Mouse (Mus musculus) embryonic facial prominence, embryonic 13.5 days (tissue): ENCODE measurements around the gene Gca. TPM values are rescaled to one million over a fixed set of nuclear protein-coding genes. Genes with fewer than 3 reads are reported as not detected.

Experiments
- ATAC-seq: fragments of 200-750 bp; cut with Nextera tagmentation; 2 replicates; pipeline ENCODE4 v1.8.0; 2017; ENCODE audit warnings: low read depth; ENCODE audit not compliant: insufficient number of reproducible peaks, insufficient read depth, low FRiP score, low TSS enrichment
- H3K27ac ChIP-seq: fragments of 300-500 bp; sonication (generic); 2 replicates; pipeline ENCODE4 v1.5.1; 2015; ENCODE audit warnings: moderate library complexity, mild to moderate bottlenecking, inconsistent platforms
- H3K27me3 ChIP-seq: fragments of 300-500 bp; sonication (generic); 2 replicates; pipeline ENCODE4 v1.6.1; 2015; ENCODE audit warnings: mild to moderate bottlenecking, inconsistent platforms
- H3K36me3 ChIP-seq: fragments of 300-500 bp; sonication (generic); 2 replicates; pipeline ENCODE4 v1.6.1; 2015; ENCODE audit warnings: mild to moderate bottlenecking, inconsistent platforms
- H3K4me1 ChIP-seq: fragments of 300-500 bp; sonication (generic); 2 replicates; pipeline ENCODE4 v1.6.1; 2015; ENCODE audit warnings: inconsistent platforms
- H3K4me2 ChIP-seq: fragments of 300-500 bp; sonication (generic); 2 replicates; pipeline ENCODE4 v1.6.1; 2015; ENCODE audit warnings: moderate library complexity, mild to moderate bottlenecking, inconsistent platforms
- H3K4me3 ChIP-seq: fragments of 300-500 bp; sonication (generic); 2 replicates; pipeline ENCODE4 v1.5.1; 2015; ENCODE audit warnings: mild to moderate bottlenecking, inconsistent platforms
- H3K9ac ChIP-seq: fragments of 300-500 bp; sonication (generic); 2 replicates; pipeline ENCODE4 v1.6.1; 2015; ENCODE audit warnings: mild to moderate bottlenecking, inconsistent platforms
- H3K9me3 ChIP-seq: fragments of 300-500 bp; sonication (generic); 2 replicates; pipeline ENCODE4 v1.6.1; 2016; ENCODE audit warnings: inconsistent platforms
- WGBS: fragments of 180-500 bp; shearing (Covaris S2); methylation state at CpG from one replicate; pipeline ENCODE4 v1.1.7; 2015; ENCODE audit warnings: mixed read lengths; 5-methylcytosine and 5-hydroxymethylcytosine counted together
- polyA plus RNA-seq: library from polyadenylated mRNA; unstranded; fragments of >200 nt; fragmentation: Nextera tagmentation; extraction: Ambion mirVana; gene quantifications from 2 replicates; pipeline ENCODE4 v1.2.1, GENCODE M21; 2015

The Gca gene
- polyA plus RNA-seq, 1 experiment from 2014 or later: 1.9 TPM

GRCm38 (mm10) chr2:62727732-62728131 lies 63.6 kb downstream of the Gca start:
- 84% methylated on average over 2 of the region's 2 CpGs for WGBS
- Histone ChIP-seq H3K36me3 (no peaks in the 10 kb centered on the region), H3K27me3 (no peaks in the 10 kb centered on the region), H3K9me3 (no peaks in the 10 kb centered on the region), H3K4me2 (no peak overlapping the region), H3K4me1 (no peaks in the 10 kb centered on the region), H3K4me3 (no peak overlapping the region), H3K9ac (no peak overlapping the region), H3K27ac (no peak overlapping the region)
- ATAC-seq: no peak

GRCm38 (mm10) chr2:62730671-62731070 lies 66.6 kb downstream of the Gca start:
- WGBS: 80% methylated on average over 1 of the region's 1 CpGs

GRCm38 (mm10) chr2:62743098-62743497 lies 79.0 kb downstream of the Gca start:
- Histone ChIP-seq H3K27me3 (no peaks in the 10 kb centered on the region), H3K4me3 (no peak overlapping the region), H3K36me3 (no peaks in the 10 kb centered on the region), H3K9ac (no peak overlapping the region), H3K27ac (no peak overlapping the region), H3K4me2 (no peak overlapping the region), H3K4me1 (no peaks in the 10 kb centered on the region), H3K9me3 (no peaks in the 10 kb centered on the region)
- 66% methylated on average over 2 of the region's 2 CpGs for WGBS
- no peak for ATAC-seq

More at GRCm38 (mm10) chr2:62730671-62731070, 66.6 kb downstream of the Gca start:
- H3K4me1 ChIP-seq: no peaks in the 10 kb centered on the region
- no peak overlapping the region for H3K27ac ChIP-seq
- H3K36me3 ChIP-seq: no peaks in the 10 kb centered on the region
- H3K9ac ChIP-seq: no peak overlapping the region
- no peak overlapping the region for H3K4me2 ChIP-seq
- no peak overlapping the region for H3K4me3 ChIP-seq
- H3K9me3 ChIP-seq: no peaks in the 10 kb centered on the region
- ATAC-seq: no peak
- no peaks in the 10 kb centered on the region for H3K27me3 ChIP-seq

Other genes with a start within 250 kb of the Gca start
- gene Gcg, start 180.6 kb upstream of the Gca start, polyA plus RNA-seq: not detected in 2 replicates
- 8.4 and 11.2 TPM in 2 replicates for gene Fap, start 90.2 kb upstream of the Gca start, polyA plus RNA-seq
- gene Ifih1, start 18.0 kb upstream of the Gca start, polyA plus RNA-seq: 1.1 and 1.3 TPM in 2 replicates